Mouse (Mus musculus) stomach, postnatal 0 days (tissue): ENCODE results near the gene Nfib.

Experiments
- CTCF ChIP-seq: IDR thresholded peaks from 2 replicates; pipeline ENCODE4 v1.5.1; 2016; ENCODE audit warnings: antibody characterized with exemption, low read depth, mild to moderate bottlenecking, moderate library complexity
- EP300 ChIP-seq: optimal IDR thresholded peaks from 2 replicates; pipeline ENCODE3; 2016; ENCODE audit warnings: antibody characterized with exemption

DNA sequence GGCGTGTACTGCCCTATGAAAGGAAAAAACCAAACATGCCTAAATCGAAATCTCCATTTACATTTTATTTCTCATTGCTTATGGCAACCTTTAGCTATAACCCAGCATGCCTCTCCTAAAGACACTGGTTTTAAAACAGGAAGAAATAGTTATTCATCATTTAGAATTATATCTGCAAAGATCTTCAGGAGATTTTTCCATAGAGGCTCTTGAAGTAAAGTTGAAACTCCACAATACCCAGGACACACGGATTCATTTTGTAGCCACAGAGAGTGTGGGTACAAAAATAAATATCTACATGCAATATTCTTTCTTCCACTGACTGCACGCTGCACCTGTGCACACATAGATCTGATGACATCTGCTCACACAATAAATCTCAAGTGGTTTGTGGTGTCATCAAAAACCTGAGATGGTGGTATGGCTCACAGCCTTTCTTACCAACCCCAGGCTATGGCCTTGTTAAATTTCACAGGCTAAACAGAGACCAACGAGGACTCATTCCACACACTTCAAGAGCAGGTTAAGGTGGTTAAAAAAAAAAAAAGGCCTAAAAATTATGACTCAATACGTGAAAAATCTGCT, 189.2 kb downstream of the Nfib start:
- TF ChIP-seq CTCF, result no peak
- TF ChIP-seq EP300, result no peak
